Mouse (Mus musculus): Measurements from ENCODE around the gene Acap1.

The Acap1 gene

DNA sequence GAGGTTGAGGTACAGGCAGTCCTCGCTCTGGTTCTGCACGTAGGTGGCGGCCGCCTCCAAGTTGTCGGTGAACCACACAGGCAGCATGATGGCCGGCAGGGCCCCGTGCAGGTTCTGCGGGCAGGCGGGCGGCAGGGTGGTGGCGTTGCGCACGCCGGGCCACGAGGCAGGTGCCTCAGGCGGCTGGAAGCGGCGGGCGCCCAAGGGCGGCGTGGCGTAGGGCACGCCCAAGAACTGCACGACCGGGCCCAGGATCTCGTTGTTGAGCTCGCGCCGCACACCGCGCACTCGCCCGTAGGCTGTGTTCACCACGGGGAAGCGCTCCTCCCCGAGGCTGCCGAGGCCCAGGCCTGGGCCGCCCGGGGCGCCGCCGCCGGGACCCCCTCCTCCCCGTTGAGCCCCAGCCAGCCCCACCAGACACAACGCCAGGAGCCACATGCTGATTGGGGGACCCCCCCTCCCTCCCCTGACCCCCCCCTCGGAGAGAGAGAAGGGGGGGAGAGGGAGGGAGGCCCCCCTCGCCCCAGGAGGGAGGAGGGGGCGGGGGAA, 61.3 kb downstream of the Acap1 start:
- DNase-seq: no peak

DNA sequence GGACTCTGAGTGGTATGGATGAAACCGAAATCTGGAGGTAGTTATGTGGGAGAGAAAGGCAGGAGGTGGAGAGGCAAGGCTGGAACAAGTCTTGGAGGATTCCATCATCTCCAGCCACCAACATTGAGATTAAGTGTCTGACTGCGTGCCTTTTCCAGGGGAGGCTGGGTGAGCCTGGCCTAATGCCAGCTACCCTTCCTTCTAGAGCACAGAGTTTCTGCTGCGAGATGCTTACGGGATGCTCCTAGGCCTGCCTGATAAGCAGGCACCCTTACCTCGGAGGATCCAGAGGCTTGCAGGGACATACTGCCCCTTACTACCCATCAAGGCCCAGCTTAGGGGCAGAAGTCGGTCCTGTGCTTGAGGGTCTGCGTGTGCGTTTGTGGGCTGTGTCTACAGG, 61.8 kb downstream of the Acap1 start:
- no peak for DNase-seq
